Mouse (Mus musculus) thymus, postnatal 0 days (tissue): ENCODE measurements around the gene Naa60. TPM values are rescaled to one million over a fixed set of nuclear protein-coding genes. Genes with fewer than 3 reads are reported as not detected.

ENCODE experiments used
- DNase-seq: peaks from one replicate; pipeline ENCODE4 v3.0.0-alpha.2; 2015; ENCODE audit warnings: low spot score
- polyA plus RNA-seq: library from polyadenylated mRNA; unstranded; fragments of >200 nt; fragmentation: Nextera tagmentation; extraction: Ambion mirVana; gene quantifications from 2 replicates; pipeline ENCODE4 v1.2.1, GENCODE M21; 2015

Gene Naa60
- polyA plus RNA-seq, 1 experiment from 2014 or later = 45.9 TPM

DNA sequence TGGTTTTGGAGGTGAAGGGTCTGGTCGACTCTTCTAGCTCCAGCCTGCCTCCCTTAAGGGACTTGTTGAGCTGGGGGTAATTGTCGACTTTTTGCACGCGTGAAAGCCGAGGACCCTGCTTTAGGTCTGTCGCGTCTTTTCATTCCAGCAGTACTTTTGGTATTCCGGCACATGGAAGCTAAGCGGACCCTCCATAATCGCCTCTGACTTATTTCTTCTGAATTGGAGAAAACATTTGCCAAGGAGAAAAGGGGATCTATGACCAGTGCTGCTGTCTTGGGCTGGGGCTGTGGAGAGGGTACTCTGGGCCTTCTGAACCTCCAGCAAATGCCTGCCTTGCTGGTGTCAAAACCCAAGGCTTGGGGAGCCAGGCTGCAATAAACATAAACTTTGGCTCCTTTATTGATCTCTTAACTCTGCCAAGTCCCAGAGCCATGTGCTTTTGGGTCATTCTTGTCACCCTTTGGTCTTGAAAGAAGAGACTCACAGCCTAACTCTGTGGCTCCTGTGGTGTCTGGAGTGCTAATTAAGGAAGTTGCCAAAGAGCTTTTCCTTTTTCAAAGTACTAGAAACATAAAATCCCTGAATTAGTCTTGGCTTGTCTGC is 13.0 kb downstream of the Naa60 start:
- no peak for DNase-seq

DNA sequence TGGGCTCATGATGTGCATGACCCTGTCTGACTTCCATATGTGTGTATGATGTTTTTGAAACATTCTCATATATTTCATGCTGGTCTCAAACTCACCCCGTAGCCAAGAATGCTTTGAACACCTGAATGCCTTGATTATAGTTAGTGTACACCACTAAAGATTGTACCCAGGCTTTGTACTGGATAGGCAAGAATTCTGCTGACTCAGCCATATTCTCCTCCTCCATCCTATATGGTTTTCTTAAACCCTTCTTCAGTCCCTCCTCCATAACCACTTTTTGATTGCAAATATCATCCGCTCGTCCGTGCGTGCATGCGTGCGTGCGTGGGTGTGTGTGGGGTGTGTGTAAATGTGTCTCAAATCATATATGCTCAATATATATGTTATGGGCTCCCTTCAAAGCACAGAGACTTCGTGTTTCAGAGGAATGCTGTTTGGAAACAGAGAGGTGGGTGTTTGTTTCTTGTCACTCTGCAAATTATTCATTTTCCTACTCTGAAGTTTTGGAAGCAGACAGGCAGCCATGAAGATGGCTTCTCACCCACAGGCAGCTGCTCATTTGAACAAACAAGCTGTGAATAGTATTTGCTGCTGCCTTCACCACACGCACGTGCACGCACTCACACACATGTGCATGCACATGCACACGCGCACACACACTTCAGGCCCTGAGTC is 19.6 kb downstream of the Naa60 start:
- DNase-seq = no peak

DNA sequence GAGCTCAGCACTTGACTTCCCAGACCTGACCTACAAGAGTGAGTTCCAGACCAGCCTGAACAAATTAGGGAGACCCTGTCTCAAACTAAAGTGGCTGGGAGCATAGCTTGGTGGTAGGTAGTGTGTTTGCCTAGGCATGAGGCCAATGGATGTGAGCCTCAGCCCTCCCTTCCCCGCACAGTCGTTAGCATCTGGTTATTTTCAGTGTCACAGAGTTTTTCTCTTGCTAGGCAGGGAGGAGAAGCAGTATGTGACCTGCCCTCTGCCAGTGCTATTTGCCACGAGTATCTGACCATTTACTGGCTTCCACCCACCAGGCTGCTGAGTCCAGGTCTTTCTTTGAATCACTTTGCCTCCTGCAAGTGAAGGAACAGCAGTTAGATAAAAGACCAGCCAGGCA is 21.6 kb downstream of the Naa60 start:
- DNase-seq = no peak

DNA sequence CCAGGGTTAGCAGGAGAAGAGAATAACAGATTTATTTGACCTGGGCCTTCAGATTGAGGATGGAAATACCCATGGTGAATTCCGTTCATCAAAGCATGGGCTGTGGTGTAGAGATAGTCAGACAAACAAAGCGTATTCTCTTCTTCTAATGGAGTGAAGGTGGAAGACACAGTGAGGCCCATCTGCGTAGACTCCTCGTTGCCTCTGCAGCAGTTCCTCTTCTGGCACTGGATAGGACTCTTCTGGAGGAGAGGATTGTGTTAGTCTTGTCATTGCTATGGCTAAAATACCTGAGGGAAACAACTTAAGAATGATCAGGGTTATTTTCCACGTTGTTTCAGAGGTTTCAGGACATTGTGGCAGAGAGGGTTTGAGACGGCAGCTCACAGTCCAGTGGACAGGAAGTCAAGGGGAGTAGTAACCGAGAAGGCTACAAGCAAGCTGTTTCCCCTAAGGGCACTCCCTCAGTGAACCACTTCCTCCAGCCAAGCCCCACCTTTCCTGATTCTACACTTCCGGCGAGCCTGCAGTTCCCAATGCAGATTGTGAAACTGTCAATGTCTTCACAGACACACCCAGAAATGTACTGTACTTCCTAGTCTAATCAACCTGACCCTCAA is 23.1 kb downstream of the Naa60 start:
- peak; percentile 25 for DNase-seq

DNA sequence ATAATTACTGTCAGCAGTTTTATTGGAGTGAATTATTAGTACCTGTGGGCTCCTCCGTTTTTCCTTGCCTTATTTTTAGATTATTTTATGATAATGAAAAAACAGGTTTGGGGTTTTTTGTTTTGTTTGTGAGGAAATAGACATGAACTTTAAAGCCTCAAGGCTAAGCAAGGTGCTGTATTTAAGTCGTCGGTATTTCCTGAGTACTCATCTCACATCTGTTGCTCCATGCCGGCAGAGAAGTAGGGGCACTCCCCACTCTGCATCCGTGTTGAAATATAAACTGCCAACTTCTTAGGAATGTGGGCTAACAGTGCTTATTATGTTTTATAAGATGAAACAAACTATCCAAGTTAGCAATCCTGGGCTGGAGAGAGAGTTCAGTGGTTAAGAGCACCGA is 23.9 kb downstream of the Naa60 start:
- no peak for DNase-seq

DNA sequence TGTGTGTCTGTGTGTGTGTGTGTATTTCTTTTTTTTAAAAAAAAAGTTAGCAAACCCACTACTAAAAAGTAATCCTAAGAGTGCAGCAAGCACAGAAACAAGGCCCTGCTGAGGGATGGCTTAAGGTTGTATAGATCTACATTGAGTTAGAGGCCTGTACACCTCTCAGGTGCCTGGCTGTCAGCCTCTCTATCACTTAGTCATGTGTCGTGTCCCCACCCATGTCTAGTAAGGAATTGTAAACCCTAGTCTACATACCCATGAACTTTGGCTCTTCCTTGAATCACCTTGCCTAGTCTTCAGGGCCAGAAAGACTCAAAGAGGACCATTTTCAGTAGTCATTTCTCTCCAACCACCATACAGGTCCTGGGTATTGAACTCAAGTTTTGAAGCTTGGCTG is 24.4 kb downstream of the Naa60 start:
- no peak for DNase-seq

DNA sequence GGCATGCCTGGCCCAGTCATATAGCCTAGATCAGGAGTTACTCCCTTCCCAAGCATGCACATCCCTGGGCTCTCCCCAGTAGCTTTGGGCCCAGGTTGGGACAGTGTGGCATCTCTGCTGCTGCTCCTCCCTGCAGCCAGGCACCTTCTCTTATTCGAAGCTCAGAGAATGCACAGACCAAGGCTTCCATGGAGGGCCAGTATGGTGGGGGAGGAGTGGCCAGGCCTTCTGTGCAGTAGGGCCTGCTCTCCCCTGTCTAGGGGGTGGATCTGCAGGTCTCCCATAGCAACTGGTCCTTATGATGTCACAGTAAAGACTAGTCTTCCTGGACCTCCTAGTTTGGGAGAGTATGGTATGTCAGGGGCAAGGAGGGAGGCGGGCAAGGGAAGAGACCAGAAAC is 35.3 kb downstream of the Naa60 start:
- DNase-seq = no peak

DNA sequence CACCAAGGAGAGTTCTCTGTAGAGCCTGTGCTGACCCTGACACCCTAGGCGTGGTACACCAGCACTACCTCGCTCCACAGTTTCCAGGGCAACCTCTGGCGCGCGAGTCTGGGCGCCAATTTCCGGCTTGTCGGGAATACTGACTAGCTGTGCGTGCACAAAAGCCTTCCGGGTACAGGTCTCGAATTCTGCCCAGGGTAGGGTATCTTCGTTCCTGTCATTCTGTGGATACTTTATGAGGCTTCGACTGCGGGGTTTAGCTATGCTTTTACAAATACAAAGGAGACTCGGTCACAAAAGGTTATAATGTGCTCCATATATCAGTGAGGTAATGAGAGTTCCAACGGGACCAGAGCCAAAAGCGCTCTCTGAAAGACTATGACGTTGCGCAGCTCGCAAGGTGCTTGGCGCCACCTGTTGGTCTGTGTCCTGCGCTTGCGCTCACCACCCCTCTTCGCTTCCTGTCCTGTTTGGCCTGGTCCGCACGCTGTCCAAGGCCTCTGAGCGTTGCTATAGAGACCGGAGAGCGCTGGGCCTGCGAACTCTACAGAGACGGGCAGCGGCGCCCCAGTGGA is 36.4 kb downstream of the Naa60 start, which contains the start of the genes 1700037C18Rik and Cluap1:
TSS of gene 1700037C18Rik (minus strand) at position 153 of the 575 bp plus-strand sequence.
TSS of gene Cluap1 (plus strand) at position 265 of the 575 bp plus-strand sequence.
- peak; percentile 89 for DNase-seq

DNA sequence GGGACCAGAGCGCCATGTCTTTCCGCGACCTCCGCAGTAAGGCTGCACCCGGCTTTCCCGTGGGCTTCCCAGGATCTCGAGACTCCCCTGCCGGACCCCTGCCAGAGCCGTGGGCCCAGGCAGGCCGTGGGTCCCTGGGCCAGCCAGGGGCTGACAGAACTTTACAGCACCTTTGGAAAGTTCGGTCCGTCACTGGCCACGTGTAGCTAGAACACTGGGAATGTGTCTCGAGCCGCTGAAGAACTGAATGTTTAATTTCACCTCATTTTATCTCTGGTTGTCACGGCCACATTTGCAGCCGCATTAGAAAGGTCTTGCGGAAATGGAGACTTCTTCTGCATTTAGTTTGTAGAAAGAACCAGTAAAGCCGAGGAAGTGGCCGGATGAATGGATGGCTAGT is 36.9 kb downstream of the Naa60 start:
- no peak for DNase-seq

DNA sequence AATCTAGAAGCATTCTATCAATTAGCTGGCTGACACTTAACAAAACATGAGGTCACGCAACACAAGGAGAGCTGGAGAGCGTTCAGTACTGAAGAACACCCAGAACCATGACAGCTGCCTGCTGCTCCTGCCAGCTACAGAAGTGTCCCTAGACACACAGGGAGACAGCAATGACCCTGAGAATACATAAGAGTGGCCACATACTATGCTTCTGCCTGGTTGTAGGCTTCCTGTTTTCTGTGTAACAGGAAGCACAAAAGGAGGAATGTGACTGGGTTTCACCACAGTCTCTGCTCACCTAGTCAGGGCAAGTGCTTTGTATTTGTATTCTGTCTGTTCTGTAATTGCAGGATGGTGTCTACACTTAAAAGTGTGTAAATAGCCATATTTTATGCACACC is 48.6 kb downstream of the Naa60 start:
- no peak for DNase-seq

DNA sequence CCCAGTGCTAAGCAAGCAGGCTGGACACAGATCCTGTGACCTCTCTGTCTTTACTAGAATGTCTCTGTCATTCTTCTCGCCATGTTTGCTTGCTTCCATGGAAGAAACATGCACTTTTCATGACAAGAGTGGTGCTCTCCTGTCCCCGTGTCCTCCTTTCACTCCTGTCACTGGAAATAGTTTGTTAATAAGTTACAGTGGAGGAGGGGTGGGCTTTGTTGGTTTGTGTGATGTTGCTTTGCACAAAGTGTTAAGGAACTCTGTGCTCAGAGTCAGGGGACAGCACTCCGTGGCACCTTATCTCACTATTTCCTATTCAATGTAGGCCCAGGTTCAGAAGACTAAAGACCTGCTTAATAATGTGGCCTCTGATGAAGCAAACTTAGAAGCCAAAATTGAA is 51.3 kb downstream of the Naa60 start:
- no peak for DNase-seq

DNA sequence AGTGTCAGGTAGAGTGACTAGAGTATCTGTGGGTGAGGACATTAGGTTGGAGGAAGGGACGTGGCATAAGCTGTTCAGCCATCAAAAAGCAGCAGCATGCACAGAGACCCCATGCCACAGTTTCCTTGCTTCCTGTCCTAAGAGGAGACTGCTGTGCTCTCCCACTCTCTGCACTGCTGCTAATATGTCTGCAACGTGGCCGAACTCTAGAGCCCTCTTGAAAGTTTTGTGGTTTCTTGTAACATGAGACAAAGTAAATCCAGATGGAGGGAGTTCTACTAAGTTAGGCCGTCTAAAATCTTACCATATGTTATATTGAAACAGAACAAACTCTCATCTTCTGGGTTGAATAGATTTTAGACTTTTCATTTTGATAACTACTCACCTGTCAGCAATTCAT is 51.8 kb downstream of the Naa60 start:
- no peak for DNase-seq

DNA sequence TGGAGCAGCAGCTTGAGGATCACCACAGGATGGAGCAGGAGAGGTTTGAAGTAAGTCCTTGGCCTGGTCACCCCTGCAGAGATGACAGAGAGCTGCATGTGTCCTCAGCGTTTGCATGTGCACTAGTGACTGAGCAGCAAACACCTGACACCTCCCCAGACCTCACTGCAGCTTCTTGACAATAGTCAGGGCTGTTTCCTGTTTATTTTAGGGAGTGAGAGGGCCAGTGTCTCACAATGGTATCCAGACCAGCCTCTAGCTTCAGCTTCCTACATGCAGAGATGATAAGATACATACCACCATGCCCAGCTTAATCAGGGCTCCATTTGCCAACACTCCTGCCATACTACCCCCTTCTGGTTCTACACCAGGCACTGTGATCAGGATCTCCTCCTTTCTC is 56.4 kb downstream of the Naa60 start:
- DNase-seq = no peak

DNA sequence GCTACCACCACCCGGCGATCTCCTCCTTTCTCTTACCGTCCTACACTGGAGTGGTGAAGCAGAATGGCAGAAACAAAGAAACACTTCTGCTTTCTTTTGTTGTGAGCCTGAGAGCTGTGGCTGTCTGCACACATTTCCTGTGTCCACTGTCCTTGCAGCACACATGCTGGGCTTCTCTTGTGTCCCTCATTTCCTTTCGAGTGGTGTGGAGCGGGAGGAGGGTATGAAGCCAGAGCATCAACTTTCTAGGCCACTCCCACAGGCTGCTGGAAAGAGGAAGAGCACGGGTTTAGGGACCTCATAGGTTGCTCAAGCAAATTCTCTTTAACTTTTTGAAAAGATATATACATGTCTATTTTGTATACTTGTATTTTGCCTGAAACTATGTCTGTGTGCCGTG is 57.0 kb downstream of the Naa60 start:
- no peak for DNase-seq

DNA sequence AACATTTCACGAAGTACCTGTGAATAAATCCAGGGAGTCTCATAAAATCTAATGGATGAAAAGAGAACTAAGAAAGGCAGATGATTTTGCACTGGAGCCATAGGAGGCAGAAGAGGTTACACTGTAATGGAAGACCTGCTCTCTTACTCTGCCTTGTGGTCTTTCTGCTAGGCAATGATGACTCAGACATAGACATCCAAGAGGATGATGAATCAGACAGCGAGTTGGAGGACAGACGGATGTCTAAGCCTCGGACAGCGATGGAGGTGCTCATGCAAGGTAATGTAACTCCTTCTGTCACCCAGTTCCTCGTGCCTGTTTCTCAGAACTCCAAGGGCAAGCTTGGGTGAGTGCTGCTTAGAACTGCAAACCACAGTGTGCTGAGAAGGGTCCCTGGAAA is 61.4 kb downstream of the Naa60 start:
- no peak for DNase-seq

DNA sequence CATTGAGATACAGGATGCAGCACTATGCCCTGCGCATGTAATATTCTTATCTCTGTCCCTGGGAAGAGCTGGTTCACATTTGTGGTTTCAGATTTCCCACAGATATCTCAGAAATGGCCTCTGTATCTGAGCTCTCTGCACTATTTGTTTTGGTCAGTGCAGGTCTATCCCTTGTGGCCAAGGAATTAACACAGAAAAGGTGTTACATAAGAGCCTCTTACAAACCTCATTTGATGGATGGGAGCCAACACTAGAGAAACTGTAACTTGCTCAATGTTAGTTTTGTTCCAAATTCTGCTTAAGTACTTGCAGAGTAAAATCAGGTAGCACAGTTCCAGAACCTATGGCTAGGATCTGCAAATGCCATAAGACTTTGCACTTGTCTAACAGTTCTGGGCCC is 61.9 kb downstream of the Naa60 start:
- DNase-seq = no peak

DNA sequence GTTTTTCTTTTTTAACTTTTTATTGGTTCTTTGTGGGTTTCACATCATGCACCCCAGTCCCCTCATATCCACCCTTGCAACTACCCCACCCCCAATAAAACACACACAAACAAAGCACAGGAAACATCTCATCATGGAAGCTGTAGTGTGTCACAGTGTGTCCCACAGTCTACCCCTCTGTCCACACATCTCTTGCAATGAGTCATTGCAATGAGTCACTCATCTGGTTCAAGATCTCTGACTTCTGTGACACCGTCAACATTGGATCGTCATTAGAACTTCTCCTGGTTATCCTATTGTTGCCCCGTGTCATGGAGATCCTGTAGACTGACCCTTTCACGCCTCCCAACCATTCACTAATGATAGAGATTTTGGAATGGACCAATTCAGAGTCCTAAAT is 62.5 kb downstream of the Naa60 start:
- no peak for DNase-seq

DNA sequence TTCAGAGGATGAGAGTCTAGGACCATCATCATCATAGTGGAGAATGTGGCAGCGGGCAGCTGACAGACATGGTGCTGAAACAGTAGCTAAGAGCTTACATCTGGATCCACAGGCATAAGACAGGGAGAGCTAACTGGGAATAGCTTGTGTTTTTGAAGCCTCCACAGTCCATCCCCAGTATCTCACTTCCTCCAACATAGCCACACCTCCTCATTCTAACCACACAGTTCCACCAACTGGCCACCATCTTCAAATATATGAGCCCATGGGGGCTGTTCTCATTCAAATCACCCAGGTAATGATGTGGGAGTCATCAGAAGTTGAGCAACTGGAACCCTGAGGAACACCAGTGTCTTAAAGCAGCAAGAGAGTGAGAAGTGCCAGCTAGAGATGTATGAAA is 79.0 kb downstream of the Naa60 start:
- DNase-seq = no peak
